Mouse (Mus musculus): ENCODE results near the gene Slc7a7.
"Not testable (repeated sequence)": the region's sequence is repeated elsewhere in the genome, so short reads cannot be mapped to it uniquely, and the experiment has no call there.

Slc7a7 gene

DNA sequence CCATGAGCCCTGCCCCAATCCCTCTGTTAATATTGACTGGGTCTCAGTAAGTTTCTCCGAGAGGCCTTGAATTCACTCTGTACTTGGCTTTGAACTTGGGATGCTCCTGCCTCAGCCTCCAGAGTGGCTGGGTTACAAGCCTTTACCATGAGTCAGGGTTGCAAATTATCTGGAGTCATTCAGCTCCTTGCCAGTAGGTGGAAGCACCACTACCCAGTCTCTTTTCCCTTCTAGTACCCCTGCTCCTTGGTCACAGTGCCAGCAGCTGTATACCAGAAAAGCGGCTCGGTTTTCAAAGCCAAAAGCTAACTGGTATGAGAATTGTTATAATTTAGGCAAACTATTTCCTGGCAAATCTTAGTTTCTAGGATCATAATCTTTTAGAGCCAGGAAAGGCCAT, 41.7 kb downstream of the Slc7a7 start:
- peak; percentile 63 for DNase-seq (ENCODE audit: low read depth)

DNA sequence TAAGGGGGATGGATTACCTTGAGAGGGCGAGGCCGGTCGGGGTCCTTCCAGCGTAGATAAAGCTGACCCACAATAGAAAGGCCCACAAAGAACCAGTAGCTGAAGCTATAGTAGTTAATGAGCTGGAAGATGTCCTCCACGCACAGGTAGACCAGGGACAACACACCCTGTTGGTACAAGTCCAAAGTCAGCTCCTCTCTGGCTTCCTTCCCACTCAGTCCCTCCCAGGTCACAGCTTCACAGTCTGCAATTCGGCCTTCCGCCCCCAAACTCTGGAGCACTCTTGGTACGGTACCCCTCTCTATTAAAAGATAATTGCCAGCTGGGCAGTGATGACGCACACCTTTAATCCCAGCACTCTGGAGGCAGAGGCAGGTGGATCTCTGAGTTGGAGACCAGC, 44.7 kb downstream of the Slc7a7 start:
- DNase-seq (ENCODE audit: low read depth) = no peak

DNA sequence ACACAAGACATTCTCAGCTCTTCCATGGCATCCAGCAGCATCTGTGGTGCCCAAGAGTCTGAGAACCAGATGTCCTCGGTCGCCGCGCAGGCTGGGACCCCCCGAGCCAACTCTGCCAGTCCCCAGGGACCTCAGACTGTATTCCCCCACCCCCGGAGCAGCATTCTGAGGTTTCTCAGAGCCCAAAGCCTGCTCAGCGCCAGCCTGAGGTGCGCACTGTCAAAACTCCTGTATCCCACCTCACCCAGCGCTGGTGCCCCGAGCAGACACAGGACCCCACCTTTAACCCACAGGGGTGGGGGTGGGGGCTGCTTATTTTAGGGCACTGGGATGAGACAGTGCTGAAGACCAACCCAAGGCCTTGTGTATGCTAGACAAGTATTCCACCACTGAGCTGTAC, 46.1 kb downstream of the Slc7a7 start:
- DNase-seq (ENCODE audit: low read depth) = no peak

DNA sequence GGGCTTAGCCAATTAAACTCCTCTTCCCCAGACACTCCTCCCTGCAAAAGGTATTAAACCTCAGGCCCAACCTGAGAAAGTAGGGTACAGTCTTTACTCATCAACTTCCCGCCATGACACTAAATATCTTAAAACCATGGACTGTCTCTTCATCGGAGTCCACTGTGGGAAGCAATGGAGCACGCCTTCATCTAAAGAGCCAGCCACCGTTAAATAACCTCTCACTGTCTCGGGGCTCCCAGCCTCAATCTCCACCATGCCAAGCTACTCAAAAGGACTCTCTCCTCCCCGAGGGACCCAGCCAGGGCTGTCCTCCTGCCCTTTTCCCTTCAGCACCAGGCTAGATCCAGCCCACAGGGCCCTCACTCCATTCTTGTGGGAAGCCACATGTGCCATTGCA, 47.0 kb downstream of the Slc7a7 start:
- no peak for DNase-seq (ENCODE audit: low read depth)

DNA sequence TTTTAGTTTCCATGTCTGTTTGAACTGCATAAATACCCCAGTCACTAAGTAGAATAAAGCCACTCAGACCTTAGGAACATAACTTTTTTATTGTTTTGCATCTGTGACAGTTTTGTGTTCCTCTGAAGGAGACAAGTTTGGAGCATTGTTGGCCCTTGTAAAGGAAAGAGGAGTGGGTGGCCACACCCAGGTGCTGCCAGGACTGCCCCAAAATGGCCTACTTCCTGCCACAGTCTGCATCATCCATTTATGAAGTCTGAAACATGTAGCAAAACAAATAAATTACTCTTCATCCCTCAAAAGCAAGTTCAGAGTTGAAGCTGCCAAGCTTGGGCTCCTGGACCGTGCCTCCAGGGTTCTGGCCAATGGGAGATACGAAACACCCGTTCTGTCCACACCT, 48.2 kb downstream of the Slc7a7 start:
- no peak for DNase-seq (ENCODE audit: low read depth)

DNA sequence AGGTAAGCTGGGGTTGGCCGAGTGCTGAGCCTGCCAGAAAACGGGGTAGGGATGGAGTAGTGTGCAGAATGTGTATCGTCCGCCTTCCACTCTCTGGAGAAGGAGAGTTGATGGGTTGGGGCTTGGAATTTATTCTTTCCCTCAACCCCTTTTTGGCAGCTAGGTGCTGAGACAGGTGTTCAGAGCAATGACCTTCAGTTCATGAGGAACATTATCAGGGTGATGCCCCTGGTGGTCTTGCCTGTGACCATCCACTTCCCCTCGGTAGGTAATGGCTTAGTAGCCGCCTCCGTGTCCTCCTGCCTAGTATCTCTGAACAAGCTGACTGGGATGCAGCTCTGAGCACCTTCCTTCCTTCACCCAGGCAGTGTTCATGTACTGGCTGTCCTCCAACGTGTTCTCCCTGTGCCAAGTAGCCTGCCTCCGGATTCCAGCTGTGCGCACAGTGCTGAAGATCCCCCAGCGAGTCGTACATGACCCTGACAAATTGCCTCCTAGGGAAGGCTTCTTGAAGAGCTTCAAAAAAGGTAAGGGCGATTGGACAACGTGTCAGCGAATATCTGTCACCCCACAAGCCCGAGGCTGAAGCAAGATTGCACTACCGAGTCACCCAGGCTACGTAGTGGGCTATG, 50.0 kb downstream of the Slc7a7 start:
- no peak for DNase-seq (ENCODE audit: low read depth)

DNA sequence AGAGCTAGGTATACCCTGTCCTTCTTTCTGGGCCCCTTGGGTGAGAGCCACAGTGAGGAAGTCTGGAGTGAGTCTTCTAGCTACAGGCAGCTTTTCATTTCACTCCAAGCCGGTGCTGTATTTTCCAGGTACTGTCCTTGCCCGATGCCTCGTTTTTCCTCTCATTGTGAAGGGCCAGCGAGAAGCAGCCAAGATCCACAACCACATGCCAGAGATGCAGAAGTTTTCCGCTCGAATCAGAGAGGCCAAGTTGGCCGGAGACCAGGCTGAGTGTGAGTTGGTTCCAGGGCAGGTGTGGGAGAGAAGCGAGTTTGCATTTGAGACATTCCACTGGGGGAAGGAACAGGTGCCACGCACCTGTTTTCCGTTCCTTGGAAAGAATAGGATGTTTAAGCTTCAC, 51.0 kb downstream of the Slc7a7 start:
- DNase-seq (ENCODE audit: low read depth) = no peak

DNA sequence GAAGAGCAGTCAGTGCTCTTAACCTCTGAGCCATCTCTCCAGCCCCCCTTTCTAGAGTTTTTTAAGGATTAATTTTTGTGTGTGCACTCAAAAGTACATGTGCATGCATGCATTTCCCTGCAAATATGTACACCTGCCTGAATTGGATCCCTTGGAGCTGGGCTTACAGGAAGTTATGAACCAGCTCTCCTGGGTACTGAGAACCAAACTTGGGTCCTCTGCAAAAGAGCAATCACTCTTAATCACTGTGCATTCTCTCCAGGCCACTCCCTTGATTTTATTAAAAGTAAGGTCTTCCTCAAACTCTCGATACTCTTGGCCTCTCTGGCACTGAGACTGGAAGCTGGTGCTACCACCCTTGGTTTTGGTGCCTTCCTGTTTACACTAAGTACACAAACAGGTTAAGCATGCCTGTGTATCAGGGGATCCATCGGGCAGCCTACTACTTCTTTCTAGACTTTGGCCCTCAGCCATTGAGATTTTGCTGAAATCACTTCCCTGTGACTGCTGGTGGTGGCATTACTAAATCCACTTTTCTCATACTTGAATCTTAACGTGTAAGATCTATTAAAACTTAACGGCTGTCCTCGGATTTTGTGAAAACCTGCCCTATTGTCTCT, 52.4 kb downstream of the Slc7a7 start:
- no peak for DNase-seq (ENCODE audit: low read depth)

DNA sequence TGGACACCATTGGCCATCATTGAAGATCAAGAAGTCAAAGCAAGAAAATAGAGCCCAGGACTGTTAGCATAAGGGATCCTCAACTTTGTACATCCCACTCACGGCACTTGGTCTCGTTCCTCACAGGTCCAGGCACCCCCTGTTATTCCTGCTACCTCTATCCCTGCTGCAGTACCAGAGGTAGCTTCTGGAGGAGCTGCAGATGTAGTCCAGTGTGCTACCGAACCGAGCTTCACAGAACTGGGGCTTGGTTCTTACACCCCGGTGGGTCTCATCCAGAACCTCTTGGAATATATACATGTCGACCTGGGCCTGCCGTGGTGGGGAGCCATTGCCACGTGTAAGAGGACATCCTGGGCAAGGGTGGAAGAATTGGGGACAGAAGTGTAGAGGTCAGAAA, 54.4 kb downstream of the Slc7a7 start:
- no peak for DNase-seq (ENCODE audit: low read depth)

DNA sequence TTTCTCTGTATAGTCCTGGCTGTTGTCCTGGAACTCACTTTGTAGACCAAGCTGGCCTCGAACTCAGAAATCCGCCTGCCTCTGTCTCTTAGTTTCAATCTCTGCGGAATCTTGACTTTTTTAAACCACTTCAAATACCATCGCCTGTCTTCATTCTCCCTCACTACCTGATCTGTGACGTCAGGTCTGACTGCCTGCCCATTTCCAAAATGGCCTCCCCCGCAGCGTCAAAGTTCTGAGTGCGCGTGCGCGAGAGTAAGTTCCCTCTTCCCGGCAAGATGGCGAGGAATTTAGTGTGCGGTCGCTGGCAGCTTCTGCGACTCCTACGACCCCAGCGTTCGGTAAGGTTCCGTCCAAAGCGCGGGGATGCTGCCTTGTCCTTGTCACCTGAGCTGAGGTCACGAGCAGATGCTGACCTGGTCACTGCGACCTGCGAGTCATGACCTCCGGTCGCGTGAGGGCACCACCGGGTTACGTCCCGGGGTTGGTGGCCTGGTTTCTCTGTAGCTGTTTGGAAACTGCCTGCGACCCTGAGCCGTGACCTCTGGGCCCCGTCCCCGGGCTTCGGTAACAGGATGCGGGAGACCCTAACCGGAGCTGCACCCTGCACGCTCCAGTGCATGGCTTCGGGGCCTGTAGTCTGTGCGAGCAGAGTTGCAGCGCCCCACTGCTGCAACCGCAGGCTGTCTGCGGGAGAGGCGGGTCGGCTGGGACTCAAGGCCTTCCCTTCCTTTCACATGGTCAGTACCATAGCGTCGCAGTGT, 56.8 kb downstream of the Slc7a7 start, which contains the start of gene Oxa1l:
Gene Oxa1l, plus strand, starts transcription at position 258 of the 764 bp plus-strand sequence.
- peak; percentile 97 for DNase-seq (ENCODE audit: low read depth)

DNA sequence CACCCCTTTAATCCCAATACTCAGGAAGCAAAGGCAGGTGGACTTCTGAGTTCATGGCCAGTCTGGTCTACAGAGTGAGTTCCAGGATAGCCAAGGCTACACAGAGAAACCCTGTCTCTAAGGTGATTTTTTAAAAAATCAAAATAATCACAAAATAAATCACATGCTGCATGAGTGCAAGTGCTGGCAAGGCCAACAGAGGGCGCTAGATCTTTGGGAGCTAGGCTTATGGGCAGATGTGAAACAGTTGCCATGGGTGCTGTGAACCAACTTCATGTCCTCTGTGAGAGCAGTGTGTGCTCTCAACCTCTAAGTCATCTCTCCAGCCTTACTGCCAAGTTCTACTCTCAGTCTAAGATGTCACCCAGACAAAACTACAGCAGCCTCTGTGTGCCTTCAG, 63.2 kb downstream of the Slc7a7 start:
- DNase-seq (ENCODE audit: low read depth) = no peak

DNA sequence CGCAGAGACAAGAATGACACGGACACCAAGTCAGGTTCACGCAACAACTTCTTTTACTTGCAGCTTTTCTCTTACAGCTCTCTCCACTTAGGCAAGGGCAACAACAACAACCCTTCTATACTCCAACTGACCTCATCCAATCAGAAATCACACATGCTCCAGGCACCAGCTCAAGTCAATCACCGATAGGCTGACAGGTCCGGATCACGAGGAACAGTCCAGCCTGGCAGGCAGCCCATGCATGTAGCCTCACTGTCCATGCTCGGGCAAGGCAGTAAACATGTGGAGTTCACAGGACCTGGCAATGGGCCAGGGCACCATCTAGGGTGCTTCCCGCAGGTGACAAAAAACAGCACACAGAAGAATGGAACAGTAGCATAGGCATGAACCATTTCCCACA, 65.3 kb downstream of the Slc7a7 start:
- peak; percentile 25 for DNase-seq (ENCODE audit: low read depth)

DNA sequence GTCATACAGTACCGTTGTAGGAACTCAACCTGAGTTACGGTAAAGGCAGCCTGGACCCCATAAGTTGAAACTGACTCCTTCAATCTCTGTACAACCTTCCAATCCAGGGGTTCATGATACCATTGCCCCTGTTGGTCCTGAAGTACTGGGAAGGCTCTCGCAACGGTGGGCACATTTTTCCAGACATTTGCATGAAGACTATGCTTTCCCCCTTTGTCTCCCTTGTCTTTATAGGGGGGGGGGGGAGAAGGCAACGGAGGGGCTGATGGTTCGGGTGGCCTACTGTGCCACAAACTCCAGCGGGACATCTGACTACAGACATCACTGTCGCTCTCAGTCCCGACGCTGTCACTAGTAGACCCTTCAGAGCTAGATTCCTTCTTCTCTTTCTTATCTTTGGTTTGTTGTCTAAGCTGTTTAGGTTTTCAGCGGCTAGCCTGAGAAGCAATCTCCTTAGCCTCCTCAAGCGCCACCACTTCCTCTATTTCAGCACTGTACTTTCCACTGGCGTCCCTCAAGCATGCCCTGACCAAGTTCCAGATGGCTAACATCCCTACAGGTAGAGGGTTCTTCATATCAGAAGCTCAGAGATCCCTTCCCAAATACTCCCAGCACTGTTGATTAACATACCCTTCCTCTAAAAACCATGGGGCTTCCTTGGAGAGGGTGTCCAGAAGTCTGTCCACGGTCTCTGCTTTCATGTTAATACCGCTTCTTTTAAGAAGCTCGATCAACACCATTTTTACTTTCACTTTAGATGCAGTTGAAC, 66.6 kb downstream of the Slc7a7 start:
- DNase-seq (ENCODE audit: low read depth) = peak; percentile 60

DNA sequence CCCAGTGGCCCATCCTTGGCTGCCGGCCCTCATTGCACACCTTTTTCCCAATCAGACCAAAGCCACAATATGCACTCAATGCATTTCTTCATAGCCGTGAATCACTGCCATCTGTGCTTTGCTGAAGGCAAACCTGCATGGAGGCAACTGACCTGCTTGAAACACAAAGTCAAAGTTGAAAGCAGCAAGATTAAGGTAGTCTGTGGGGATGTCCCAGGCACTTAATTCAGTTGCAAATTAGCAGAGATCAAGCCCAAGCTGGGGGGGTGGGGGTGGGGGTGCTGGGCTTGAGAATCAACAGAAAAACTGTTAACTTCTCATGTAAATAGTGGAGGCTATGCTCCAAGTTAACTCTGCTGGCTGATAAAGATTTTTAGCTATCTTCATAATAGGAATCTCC, 75.8 kb downstream of the Slc7a7 start:
- DNase-seq (ENCODE audit: low read depth) = not testable (repeated sequence)

DNA sequence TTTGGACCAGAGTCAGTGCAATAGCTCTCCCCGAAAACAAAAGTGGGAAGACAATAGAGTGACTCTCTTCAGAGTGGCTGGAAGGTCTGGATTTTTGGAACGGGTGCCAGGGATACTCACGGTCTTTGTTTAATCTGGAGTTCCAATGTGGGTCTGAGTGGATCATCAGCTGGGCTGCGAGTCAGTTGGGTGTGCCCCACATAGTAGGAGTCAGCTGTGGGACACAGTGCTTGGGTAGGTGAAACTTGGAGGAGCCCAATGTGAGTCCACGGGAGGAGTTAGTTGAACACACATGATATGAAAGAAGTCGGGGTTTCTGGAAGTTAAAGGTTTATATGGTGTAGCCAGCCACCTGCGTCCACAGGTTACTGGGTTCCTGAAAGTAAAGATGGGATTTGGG, 76.7 kb downstream of the Slc7a7 start:
- DNase-seq (ENCODE audit: low read depth) = no peak

DNA sequence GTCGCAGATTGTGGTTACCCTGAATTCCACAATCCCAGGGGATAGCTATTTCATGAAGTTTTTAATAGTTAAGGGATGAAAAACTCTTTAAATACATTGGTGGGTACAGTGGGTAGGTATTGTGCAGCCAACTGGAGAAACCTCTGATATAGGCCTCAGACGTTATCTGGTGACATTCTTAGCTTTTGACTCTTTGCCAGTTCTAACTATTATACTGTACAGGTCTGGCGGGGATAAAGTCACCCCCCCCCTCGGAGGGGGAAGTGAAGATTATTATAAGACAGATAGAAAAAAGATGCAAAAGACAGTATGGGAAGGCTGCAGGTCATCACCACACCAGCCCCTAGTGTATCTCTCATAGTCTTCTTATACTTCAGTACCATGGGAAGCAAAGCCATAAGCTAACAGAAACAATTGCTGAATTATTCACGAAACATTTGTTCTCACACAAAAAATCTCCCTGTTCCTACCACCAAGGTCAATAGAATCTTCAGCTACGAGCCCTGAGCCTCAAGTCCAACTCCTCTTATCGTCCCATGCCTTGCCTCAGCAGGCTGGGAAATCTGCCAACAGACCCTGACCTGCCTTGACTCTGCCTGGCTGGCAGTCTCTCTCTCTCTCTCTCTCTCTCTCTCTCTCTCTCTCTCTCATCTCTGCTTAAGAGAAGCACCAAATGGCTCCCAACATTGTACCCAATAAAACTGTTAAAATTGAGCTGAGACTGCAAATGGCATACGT, 84.0 kb downstream of the Slc7a7 start:
- DNase-seq (ENCODE audit: low read depth) = no peak

DNA sequence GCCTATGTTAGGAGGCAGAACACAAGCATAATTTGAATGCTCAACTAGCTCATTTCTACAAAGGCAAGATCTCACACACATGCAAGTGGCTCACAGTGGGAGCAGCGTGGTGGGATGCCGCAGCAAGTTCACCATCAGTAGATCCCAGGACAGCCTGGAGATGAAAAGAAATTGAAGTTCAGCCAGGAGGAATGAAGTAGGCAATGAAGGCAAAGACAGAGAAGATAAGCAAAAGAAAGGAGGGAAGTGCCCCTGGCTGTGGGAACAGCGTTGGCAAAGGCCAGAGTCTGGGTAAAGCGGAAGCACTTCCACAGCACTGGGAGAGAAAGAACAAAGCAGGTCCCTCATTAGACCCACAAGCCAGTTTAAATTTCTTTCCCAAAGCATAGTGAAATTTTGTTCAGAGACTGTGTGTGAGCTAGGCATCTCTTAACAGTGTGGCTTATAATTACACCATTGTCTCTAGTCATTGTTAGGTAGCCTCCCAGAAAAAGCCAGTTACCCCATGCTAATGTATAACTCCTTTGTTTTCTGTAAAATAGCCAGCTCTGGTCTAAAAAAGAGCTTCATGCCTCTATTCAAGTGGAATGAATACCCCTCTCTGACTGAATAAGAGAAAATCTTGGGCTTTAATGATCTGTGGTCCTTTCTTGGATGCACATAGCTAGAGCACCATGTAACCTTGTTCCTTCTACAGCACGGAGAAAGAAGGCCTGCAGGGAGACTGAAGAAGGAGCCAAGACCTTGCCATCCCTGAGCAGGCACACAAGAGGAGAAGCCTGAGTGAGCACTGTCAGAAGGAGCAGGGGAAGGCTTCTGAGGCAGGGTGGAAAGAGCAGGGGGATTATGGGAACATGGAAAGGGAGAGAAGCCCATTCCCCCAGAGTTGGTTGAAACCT, 85.2 kb downstream of the Slc7a7 start:
- no peak for DNase-seq (ENCODE audit: low read depth)

DNA sequence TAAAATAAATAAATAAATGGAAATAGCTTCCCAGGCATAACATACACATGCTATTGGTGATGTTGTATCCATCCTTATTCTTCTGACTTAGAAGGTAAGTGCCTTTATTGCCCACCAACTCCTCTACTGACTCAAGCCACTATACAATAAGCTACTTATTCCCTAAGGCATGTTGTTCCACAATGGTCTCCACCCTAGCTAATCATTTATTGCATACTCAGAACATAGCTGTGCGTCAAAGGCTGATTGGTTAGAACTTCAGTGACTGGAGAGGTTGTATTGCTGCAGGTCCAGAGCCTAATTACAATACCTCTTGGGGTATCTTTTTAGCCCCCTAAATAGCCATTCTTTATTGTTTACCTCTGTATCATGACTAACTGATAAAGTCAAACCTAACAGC, 86.4 kb downstream of the Slc7a7 start:
- DNase-seq (ENCODE audit: low read depth) = no peak

DNA sequence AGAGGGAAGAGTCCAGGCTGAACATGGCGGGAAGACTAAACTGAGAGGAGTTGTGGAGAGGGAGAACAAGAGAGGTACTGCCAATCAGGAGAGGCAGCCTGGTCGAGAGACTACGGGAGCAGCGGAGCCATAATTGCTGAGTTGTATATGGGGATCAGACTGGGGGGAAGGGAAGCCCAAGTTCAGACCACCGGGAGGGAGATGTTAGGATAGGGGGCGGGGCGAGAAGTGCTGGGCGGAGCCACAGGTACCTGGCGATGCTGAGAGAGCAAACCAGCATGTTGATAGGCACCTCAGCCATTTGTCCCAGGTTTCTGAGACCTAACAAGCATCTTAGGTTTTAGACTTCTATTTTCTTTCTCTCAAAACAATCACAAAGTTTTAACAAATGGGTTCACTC, 88.4 kb downstream of the Slc7a7 start:
- no peak for DNase-seq (ENCODE audit: low read depth)

DNA sequence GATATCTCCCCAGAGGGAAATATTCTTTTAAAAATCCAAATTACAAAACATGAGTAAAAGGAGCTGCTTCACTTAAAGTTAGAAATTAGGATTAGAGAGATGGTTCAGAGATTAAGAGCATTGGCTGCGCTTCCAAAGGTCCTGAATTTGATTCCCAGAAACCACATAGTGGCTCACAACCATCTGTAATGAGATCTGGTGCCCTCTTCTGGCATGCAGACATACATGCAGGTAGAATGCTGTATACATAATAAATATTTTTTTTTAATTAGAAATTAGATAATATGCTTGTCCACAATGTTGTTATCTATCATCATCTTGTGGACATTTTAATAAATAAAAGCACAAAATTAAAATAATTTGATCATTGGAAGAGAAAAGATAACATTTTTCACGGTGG, 89.0 kb downstream of the Slc7a7 start:
- peak; percentile 33 for DNase-seq (ENCODE audit: low read depth)

DNA sequence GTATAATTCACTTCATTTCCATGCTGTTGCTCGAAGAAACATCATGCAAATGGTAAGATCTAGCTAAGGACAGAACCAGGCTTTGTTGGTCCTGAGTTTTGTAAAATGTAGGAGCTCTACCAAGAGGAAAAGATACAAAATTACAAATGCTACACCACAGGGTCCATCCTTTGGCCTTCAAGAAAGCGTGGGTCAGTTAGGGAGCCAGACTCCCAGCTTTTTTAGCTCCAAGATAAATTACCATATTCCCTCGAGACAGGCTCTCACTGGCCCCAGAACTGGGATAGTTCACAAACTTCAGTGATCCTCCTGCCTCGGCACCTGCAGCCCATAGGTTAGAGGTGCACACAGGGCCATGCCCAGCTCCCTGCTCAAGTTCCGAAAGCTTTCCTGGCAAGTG, 93.1 kb downstream of the Slc7a7 start:
- DNase-seq (ENCODE audit: low read depth) = no peak

Data from naive thymus-derived CD4-positive, alpha-beta T cell, adult 2 months (primary cell).